Mouse (Mus musculus) heart, adult 11 months (tissue): ENCODE results near the gene Acr.

Source experiments
- DNase-seq: peaks from one replicate; pipeline ENCODE4 v3.0.0; 2022

Gene Acr

GRCm38 (mm10) chr15:89622959-89623625 is 55.0 kb downstream of the Acr start:
- DNase-seq = no peak

- DNase-seq = no peak
These were observed 55.5 kb downstream of the Acr start for GRCm38 (mm10) chr15:89623626-89623959.
